Mouse (Mus musculus): ENCODE data around the gene Hcn3. TPM values are rescaled to one million over a fixed set of nuclear protein-coding genes. Genes with fewer than 3 reads are reported as not detected.
A peak's percentile ranks its signal among the peaks of the same experiment; 100 is the strongest.

Gene Hcn3
- polyA plus RNA-seq, 1 experiment from 2014 or later, result 1.1 TPM

- Histone ChIP-seq H3K27ac (ENCODE audit: low read depth, low read length) (no peak overlapping the region), H3K4me2 (replicated peaks; ENCODE audit: low read depth) (no peak overlapping the region), H3K9ac (ENCODE audit: low read depth, low read length) (no peak overlapping the region), H3K36me3 (ENCODE audit: control insufficient read depth, insufficient read depth) (no peaks in the 10 kb centered on the region), H3K4me3 (ENCODE audit: low read depth, low read length) (no peak overlapping the region), H3K9me3 (ENCODE audit: control insufficient read depth) (no peaks in the 10 kb centered on the region), H3K4me1 (replicated peaks; ENCODE audit: control insufficient read depth, insufficient read depth, low read length) (peaks cover 5% of the 10 kb centered on the region; the same call in 1 of the 2 replicates), H3K27me3 (replicated peaks; ENCODE audit: control insufficient read depth, insufficient read depth, low read length) (no peaks in the 10 kb centered on the region)
- ATAC-seq, result no peak
- 26% methylated on average over 3 of the region's 3 CpGs for WGBS
- no peak for TF ChIP-seq CTCF (IDR thresholded peaks at IDR 0.05; ENCODE audit: low read depth)
These were observed 52.5 kb downstream of the Hcn3 start for GRCm38 (mm10) chr3:89107545-89107944.

DNA sequence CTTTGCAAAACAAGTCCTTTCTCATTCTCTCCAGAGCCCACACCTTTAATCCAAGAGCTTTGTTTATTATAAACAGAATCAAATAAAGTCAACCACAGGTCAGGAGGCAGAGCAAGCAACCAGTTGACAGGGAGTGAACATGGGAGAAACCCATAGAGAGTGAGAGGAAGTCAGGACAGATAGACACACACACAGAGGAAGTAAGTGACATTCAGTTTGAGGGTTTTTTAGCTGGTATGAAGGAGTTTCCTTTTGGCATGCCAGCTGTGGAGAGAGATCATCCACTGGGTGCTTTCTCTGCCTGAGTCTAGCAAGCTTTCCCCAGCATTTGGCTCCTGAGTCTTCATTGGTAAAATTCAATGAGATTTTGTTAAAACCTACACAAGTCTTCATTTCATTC is 53.1 kb downstream of the Hcn3 start:
- H3K27ac ChIP-seq (ENCODE audit: low read depth, low read length), result no peak overlapping the region
- H3K9ac ChIP-seq (ENCODE audit: low read depth, low read length), result no peak overlapping the region
- H3K4me2 ChIP-seq (replicated peaks; ENCODE audit: low read depth), result no peak overlapping the region
- no peak for TF ChIP-seq CTCF (IDR thresholded peaks at IDR 0.05; ENCODE audit: low read depth)
- no peak overlapping the region for H3K4me3 ChIP-seq (ENCODE audit: low read depth, low read length)
- ATAC-seq, result no peak
- no peaks in the 10 kb centered on the region for H3K36me3 ChIP-seq (ENCODE audit: control insufficient read depth, insufficient read depth)
- peaks cover 8% of the 10 kb centered on the region; the same call in 1 of the 2 replicates for H3K4me1 ChIP-seq (replicated peaks; ENCODE audit: control insufficient read depth, insufficient read depth, low read length)
- H3K27me3 ChIP-seq (replicated peaks; ENCODE audit: control insufficient read depth, insufficient read depth, low read length), result no peaks in the 10 kb centered on the region
- H3K9me3 ChIP-seq (ENCODE audit: control insufficient read depth), result no peaks in the 10 kb centered on the region

GRCm38 (mm10) chr3:89103291-89103595 is 56.8 kb downstream of the Hcn3 start:
- H3K4me3 ChIP-seq (ENCODE audit: low read depth, low read length), result no peak overlapping the region
- peaks cover 6% of the 10 kb centered on the region for H3K36me3 ChIP-seq (ENCODE audit: control insufficient read depth, insufficient read depth)
- 39% methylated on average over 4 of the region's 4 CpGs for WGBS
- no peak overlapping the region for H3K9ac ChIP-seq (ENCODE audit: low read depth, low read length)
- ATAC-seq, result no peak
- no peak for TF ChIP-seq CTCF (IDR thresholded peaks at IDR 0.05; ENCODE audit: low read depth)
- no peaks in the 10 kb centered on the region for H3K9me3 ChIP-seq (ENCODE audit: control insufficient read depth)
- peaks cover 10% of the 10 kb centered on the region; the same call in 1 of the 2 replicates for H3K4me1 ChIP-seq (replicated peaks; ENCODE audit: control insufficient read depth, insufficient read depth, low read length)
- no peaks in the 10 kb centered on the region for H3K27me3 ChIP-seq (replicated peaks; ENCODE audit: control insufficient read depth, insufficient read depth, low read length)
- no peak overlapping the region for H3K27ac ChIP-seq (ENCODE audit: low read depth, low read length)
- H3K4me2 ChIP-seq (replicated peaks; ENCODE audit: low read depth), result no peak overlapping the region

DNA sequence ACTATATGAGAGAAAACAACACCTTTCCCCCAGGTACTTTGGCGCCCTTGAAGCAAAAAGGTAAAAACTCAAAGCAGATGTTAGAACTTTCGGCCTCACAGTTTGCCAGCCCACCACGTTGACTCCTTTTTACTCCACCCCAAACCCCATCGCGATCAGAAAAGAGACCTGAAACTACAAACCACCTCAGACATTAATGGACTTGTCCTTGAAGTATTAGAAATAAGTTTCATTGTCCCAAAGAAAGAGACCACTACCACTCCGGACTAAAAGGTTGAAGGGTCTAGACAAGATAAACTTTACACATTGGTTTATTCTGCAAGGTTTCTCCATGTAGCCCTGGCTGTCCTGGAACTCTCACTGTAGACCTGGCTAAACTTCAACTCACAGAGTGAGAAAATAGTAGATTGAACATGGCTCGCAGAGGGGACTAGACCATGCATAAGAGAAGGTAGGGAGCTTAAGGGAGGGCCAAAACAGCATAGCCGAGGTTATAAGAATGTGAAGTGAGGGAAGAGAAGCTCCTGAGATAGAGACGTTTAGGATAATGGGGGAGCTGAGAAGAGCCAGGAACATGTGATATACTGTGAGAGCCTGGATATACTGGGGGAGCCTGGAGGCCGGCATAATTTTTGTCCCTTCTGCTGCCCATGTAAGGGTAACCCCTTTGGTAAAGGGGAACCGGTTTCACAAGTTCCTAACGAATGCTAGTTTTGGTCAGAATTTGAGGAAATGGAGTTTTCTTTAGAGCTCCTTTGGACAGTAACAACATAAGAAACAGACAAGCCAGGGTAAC is 57.3 kb downstream of the Hcn3 start:
- H3K4me2 ChIP-seq (replicated peaks; ENCODE audit: low read depth), result peak overlapping the region; percentile 54
- peaks cover 10% of the 10 kb centered on the region; the same call in 1 of the 2 replicates for H3K4me1 ChIP-seq (replicated peaks; ENCODE audit: control insufficient read depth, insufficient read depth, low read length)
- H3K4me3 ChIP-seq (ENCODE audit: low read depth, low read length), result peak overlapping the region; percentile 64; the same call in 1 of the 2 replicates
- peaks cover 11% of the 10 kb centered on the region for H3K36me3 ChIP-seq (ENCODE audit: control insufficient read depth, insufficient read depth)
- H3K27me3 ChIP-seq (replicated peaks; ENCODE audit: control insufficient read depth, insufficient read depth, low read length), result no peaks in the 10 kb centered on the region
- 54% methylated on average over 12 of the region's 12 CpGs for WGBS
- H3K27ac ChIP-seq (ENCODE audit: low read depth, low read length), result peak overlapping the region; percentile 47
- no peaks in the 10 kb centered on the region for H3K9me3 ChIP-seq (ENCODE audit: control insufficient read depth)
- H3K9ac ChIP-seq (ENCODE audit: low read depth, low read length), result no peak overlapping the region
- no peak for TF ChIP-seq CTCF (IDR thresholded peaks at IDR 0.05; ENCODE audit: low read depth)
- no peak for ATAC-seq

GRCm38 (mm10) chr3:89101812-89102494 is 58.0 kb downstream of the Hcn3 start, which contains the start of gene Fdps:
Gene Fdps, minus strand, starts transcription at chr3:89101959.
- H3K36me3 ChIP-seq (ENCODE audit: control insufficient read depth, insufficient read depth), result peaks cover 18% of the 10 kb centered on the region
- peak; percentile 40; the same call in 1 of the 2 replicates for TF ChIP-seq CTCF (IDR thresholded peaks at IDR 0.05; ENCODE audit: low read depth)
- H3K4me2 ChIP-seq (replicated peaks; ENCODE audit: low read depth), result peak within 1 kb of the TSS; percentile 82
- no peaks in the 10 kb centered on the region for H3K27me3 ChIP-seq (replicated peaks; ENCODE audit: control insufficient read depth, insufficient read depth, low read length)
- no peaks in the 10 kb centered on the region for H3K9me3 ChIP-seq (ENCODE audit: control insufficient read depth)
- under 1% methylated on average over 26 of the region's 26 CpGs for WGBS
- peak within 1 kb of the TSS; percentile 47 for H3K27ac ChIP-seq (ENCODE audit: low read depth, low read length)
- peak; percentile 97 for ATAC-seq
- peak within 1 kb of the TSS; percentile 31; the same call in 1 of the 2 replicates for H3K9ac ChIP-seq (ENCODE audit: low read depth, low read length)
- H3K4me1 ChIP-seq (replicated peaks; ENCODE audit: control insufficient read depth, insufficient read depth, low read length), result peaks cover 10% of the 10 kb centered on the region; the same call in 1 of the 2 replicates
- H3K4me3 ChIP-seq (ENCODE audit: low read depth, low read length), result peak within 1 kb of the TSS; percentile 64

- Histone ChIP-seq H3K9me3 (ENCODE audit: control insufficient read depth) (no peaks in the 10 kb centered on the region), H3K9ac (ENCODE audit: low read depth, low read length) (peak overlapping the region; percentile 31; the same call in 1 of the 2 replicates), H3K4me1 (replicated peaks; ENCODE audit: control insufficient read depth, insufficient read depth, low read length) (peaks cover 10% of the 10 kb centered on the region; the same call in 1 of the 2 replicates), H3K4me3 (ENCODE audit: low read depth, low read length) (peak overlapping the region; percentile 64), H3K4me2 (replicated peaks; ENCODE audit: low read depth) (peak overlapping the region; percentile 82), H3K27me3 (replicated peaks; ENCODE audit: control insufficient read depth, insufficient read depth, low read length) (no peaks in the 10 kb centered on the region), H3K36me3 (ENCODE audit: control insufficient read depth, insufficient read depth) (peaks cover 23% of the 10 kb centered on the region), H3K27ac (ENCODE audit: low read depth, low read length) (peak overlapping the region; percentile 9; the same call in 1 of the 2 replicates)
- WGBS, result under 1% methylated on average over 19 of the region's 19 CpGs
- TF ChIP-seq CTCF (IDR thresholded peaks at IDR 0.05; ENCODE audit: low read depth), result no peak
- peak; percentile 21; the same call in 1 of the 2 replicates for ATAC-seq
These were observed 58.6 kb downstream of the Hcn3 start for GRCm38 (mm10) chr3:89101459-89101811.

All from intestine, postnatal 0 days (tissue).